Mouse (Mus musculus): ENCODE measurements around the gene Ldlrad1. TPM values are rescaled to one million over a fixed set of nuclear protein-coding genes. Genes with fewer than 3 reads are reported as not detected.

Ldlrad1 gene
- polyA plus RNA-seq (2015; fragmentation: Nextera tagmentation; extraction: Ambion mirVana): not detected in 2 replicates

DNA sequence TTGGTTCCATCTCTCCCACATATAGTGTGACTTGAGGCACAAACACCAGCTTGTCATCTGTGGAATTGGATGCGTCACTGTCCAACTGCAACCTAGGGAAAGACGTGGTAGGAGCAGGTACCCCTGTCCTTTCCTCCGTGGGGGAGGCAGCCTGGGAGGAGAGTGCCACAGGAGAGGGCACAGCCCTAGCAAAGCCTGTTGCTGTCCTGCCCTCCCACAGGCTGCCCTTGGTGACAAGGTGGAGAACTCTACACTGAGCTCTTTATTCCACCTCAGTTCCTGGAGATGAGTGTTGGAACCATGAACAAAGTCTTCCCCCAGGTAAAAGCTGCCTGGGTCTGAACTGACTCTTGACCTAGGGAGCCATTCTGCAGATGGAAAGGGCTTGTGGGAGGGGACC, at the start of gene Ldlrad1:
Ldlrad1 (plus strand) TSS at position 301 of the 400 bp plus-strand sequence.
- WGBS (ENCODE audit: insufficient replicate concordance): 93% methylated on average over 3 of the region's 3 CpGs
- Histone ChIP-seq H3K9ac (replicated peaks) (no peak within 1 kb of the TSS), H3K27ac (ENCODE audit: low read depth) (no peak within 1 kb of the TSS), H3K4me2 (ENCODE audit: low read depth, low read length) (no peak within 1 kb of the TSS), H3K4me1 (ENCODE audit: insufficient read depth) (peaks cover 5% of the 10 kb centered on the region), H3K27me3 (ENCODE audit: insufficient read depth, low read length) (no peaks in the 10 kb centered on the region), H3K36me3 (replicated peaks; ENCODE audit: insufficient read depth, low read length) (peaks cover 12% of the 10 kb centered on the region), H3K9me3 (ENCODE audit: low read length) (no peaks in the 10 kb centered on the region), H3K4me3 (ENCODE audit: low read depth, low read length) (no peak within 1 kb of the TSS)
- no peak for DNase-seq
- no peak for ATAC-seq
- no peak for TF ChIP-seq EP300 (IDR thresholded peaks at IDR 0.05; ENCODE audit: low read depth)
- no peak for TF ChIP-seq CTCF (IDR thresholded peaks at IDR 0.05; ENCODE audit: low read depth)

- Histone ChIP-seq H3K4me1 (ENCODE audit: insufficient read depth) (peaks cover 6% of the 10 kb centered on the region), H3K9me3 (ENCODE audit: low read length) (no peaks in the 10 kb centered on the region), H3K27ac (ENCODE audit: low read depth) (no peak overlapping the region), H3K27me3 (ENCODE audit: insufficient read depth, low read length) (no peaks in the 10 kb centered on the region), H3K4me2 (ENCODE audit: low read depth, low read length) (no peak overlapping the region), H3K4me3 (ENCODE audit: low read depth, low read length) (no peak overlapping the region), H3K9ac (replicated peaks) (no peak overlapping the region), H3K36me3 (replicated peaks; ENCODE audit: insufficient read depth, low read length) (peaks cover 12% of the 10 kb centered on the region)
- TF ChIP-seq EP300 (IDR thresholded peaks at IDR 0.05; ENCODE audit: low read depth): no peak
- no peak for TF ChIP-seq CTCF (IDR thresholded peaks at IDR 0.05; ENCODE audit: low read depth)
- 78% methylated on average over 8 of the region's 8 CpGs for WGBS (ENCODE audit: insufficient replicate concordance)
- DNase-seq (no peak), ATAC-seq (no peak)
Observed at GRCm38 (mm10) chr4:107160181-107160580, 48.8 kb upstream of the Ldlrad1 start.

- Histone ChIP-seq H3K27me3 (ENCODE audit: insufficient read depth, low read length) (no peaks in the 10 kb centered on the region), H3K27ac (ENCODE audit: low read depth) (no peak overlapping the region), H3K4me3 (ENCODE audit: low read depth, low read length) (no peak overlapping the region), H3K9ac (replicated peaks) (no peak overlapping the region), H3K9me3 (ENCODE audit: low read length) (no peaks in the 10 kb centered on the region), H3K4me1 (ENCODE audit: insufficient read depth) (no peaks in the 10 kb centered on the region), H3K36me3 (replicated peaks; ENCODE audit: insufficient read depth, low read length) (peaks cover 15% of the 10 kb centered on the region), H3K4me2 (ENCODE audit: low read depth, low read length) (no peak overlapping the region)
- DNase-seq: no peak
- 85% methylated on average over 10 of the region's 10 CpGs for WGBS (ENCODE audit: insufficient replicate concordance)
- ATAC-seq: no peak
- no peak for TF ChIP-seq EP300 (IDR thresholded peaks at IDR 0.05; ENCODE audit: low read depth)
- no peak for TF ChIP-seq CTCF (IDR thresholded peaks at IDR 0.05; ENCODE audit: low read depth)
Observed at GRCm38 (mm10) chr4:107163341-107163740, 45.6 kb upstream of the Ldlrad1 start.

GRCm38 (mm10) chr4:107163756-107164587, 45.0 kb upstream of the Ldlrad1 start:
- peak; percentile 65 for DNase-seq
- peaks cover 15% of the 10 kb centered on the region for H3K36me3 ChIP-seq (replicated peaks; ENCODE audit: insufficient read depth, low read length)
- ATAC-seq: peak; percentile 64; the same call in 1 of the 2 replicates

DNA sequence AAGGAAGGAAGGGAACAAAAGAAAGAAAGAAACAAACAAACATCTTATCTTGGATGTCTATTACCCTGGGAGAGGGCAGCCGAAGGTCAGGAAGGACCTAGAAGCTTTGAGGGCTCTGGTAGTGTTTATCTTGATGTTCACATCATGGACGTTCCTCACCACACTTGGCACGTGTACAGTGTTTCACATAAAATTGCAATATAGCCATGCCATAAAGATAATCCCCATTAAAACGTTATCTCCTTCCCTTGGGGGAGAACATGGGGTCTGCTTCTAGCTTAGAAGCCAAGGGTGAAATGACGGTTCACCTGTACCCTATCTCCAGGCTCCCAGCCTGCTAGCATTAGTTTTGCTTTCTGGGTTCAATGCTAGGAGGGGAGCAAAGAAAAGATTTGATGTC, 42.3 kb upstream of the Ldlrad1 start:
- no peaks in the 10 kb centered on the region for H3K4me1 ChIP-seq (ENCODE audit: insufficient read depth)
- no peaks in the 10 kb centered on the region for H3K27me3 ChIP-seq (ENCODE audit: insufficient read depth, low read length)
- DNase-seq (no peak), ATAC-seq (no peak)
- H3K36me3 ChIP-seq (replicated peaks; ENCODE audit: insufficient read depth, low read length): peaks cover 8% of the 10 kb centered on the region
- 56% methylated on average over 5 of the region's 5 CpGs for WGBS (ENCODE audit: insufficient replicate concordance)
- no peak overlapping the region for H3K9ac ChIP-seq (replicated peaks)
- H3K4me2 ChIP-seq (ENCODE audit: low read depth, low read length): no peak overlapping the region
- no peaks in the 10 kb centered on the region for H3K9me3 ChIP-seq (ENCODE audit: low read length)
- H3K27ac ChIP-seq (ENCODE audit: low read depth): no peak overlapping the region
- TF ChIP-seq EP300 (IDR thresholded peaks at IDR 0.05; ENCODE audit: low read depth) (no peak), CTCF (IDR thresholded peaks at IDR 0.05; ENCODE audit: low read depth) (no peak)
- no peak overlapping the region for H3K4me3 ChIP-seq (ENCODE audit: low read depth, low read length)

More at GRCm38 (mm10) chr4:107163756-107164587, 45.0 kb upstream of the Ldlrad1 start:
- no peak for TF ChIP-seq EP300 (IDR thresholded peaks at IDR 0.05; ENCODE audit: low read depth)
- TF ChIP-seq CTCF (IDR thresholded peaks at IDR 0.05; ENCODE audit: low read depth): peak; percentile 100
- H3K9ac ChIP-seq (replicated peaks): no peak overlapping the region
- no peak overlapping the region for H3K27ac ChIP-seq (ENCODE audit: low read depth)
- no peaks in the 10 kb centered on the region for H3K27me3 ChIP-seq (ENCODE audit: insufficient read depth, low read length)
- no peaks in the 10 kb centered on the region for H3K4me1 ChIP-seq (ENCODE audit: insufficient read depth)
- no peaks in the 10 kb centered on the region for H3K9me3 ChIP-seq (ENCODE audit: low read length)
- H3K4me2 ChIP-seq (ENCODE audit: low read depth, low read length): no peak overlapping the region
- H3K4me3 ChIP-seq (ENCODE audit: low read depth, low read length): no peak overlapping the region
- WGBS (ENCODE audit: insufficient replicate concordance): 50% methylated on average over 9 of the region's 9 CpGs

DNA sequence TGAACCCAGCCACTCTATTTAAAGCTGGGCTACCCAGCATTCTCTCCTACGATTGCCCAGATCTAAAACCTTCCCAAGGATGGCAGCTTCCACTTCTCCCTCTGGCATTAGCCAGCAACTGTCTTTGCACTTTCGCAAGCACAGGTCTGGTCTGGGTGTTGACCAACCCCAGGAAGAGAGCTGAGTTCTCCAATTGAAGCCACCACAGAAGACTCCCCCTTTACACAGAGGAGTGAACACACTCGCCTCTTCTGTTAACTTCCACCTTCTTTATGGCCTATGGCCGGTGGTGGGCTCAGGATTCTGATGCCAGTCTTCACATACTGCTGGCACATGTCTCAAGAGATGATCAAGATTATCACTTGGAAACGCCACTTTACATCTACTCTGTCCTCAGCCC, 41.2 kb upstream of the Ldlrad1 start:
- Histone ChIP-seq H3K36me3 (replicated peaks; ENCODE audit: insufficient read depth, low read length) (peaks cover 13% of the 10 kb centered on the region), H3K9ac (replicated peaks) (no peak overlapping the region), H3K27me3 (ENCODE audit: insufficient read depth, low read length) (no peaks in the 10 kb centered on the region), H3K4me2 (ENCODE audit: low read depth, low read length) (no peak overlapping the region), H3K9me3 (ENCODE audit: low read length) (no peaks in the 10 kb centered on the region), H3K27ac (ENCODE audit: low read depth) (no peak overlapping the region), H3K4me1 (ENCODE audit: insufficient read depth) (no peaks in the 10 kb centered on the region), H3K4me3 (ENCODE audit: low read depth, low read length) (no peak overlapping the region)
- no peak for ATAC-seq
- WGBS (ENCODE audit: insufficient replicate concordance): 60% methylated on average over 5 of the region's 5 CpGs
- TF ChIP-seq EP300 (IDR thresholded peaks at IDR 0.05; ENCODE audit: low read depth) (no peak), CTCF (IDR thresholded peaks at IDR 0.05; ENCODE audit: low read depth) (no peak)
- no peak for DNase-seq

Data from liver, postnatal 0 days (tissue).